Mouse (Mus musculus): ENCODE measurements around the gene Olfr170.
"Not testable (repeated sequence)": the region's sequence is repeated elsewhere in the genome, so short reads cannot be mapped to it uniquely, and the experiment has no call there.

Olfr170 gene

DNA sequence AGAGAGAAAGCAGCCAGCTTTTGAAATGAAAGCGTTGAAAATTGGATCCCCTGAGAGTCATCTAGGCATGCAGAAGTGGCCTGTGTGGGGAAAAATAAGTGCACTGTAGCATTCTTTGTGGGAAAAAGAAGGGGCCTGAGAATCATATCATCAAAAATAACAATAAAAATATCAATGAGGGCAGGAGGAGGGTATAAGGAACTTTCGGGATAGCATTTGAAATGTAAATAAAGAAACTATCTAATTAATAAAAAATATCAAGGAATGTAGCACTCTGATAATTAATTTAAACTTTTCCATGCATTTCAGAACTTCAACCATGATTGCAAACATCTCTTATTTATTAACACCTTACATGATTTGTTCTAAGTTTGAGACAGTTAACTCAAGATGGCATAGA, at the start of gene Olfr170:
TSS of gene Olfr170 (minus strand) at position 101 of the 400 bp plus-strand sequence.
- not testable (repeated sequence) for DNase-seq (ENCODE audit: low spot score in 2 of 2)

DNA sequence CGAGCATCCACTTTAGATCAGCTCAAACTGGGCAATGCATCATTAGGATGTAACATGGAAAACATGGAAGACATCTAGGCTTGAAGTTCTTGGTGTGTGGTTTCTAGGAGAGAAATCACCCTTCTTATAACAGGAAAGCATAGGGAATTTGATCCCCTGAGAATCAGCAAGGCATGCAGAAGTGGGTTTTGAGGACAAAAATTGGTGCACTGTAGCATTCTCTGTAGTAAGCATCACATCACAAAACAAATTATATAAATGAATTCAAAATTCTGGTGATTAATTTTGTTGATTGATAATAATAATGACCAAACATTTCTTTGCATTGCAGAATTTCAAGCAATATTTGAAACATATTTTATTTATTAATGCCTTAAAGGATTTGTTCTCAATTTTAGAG, 18.1 kb upstream of the Olfr170 start, which contains the start of gene Olfr171:
TSS of gene Olfr171 (minus strand) at position 101 of the 400 bp plus-strand sequence.
- DNase-seq (ENCODE audit: low spot score in 2 of 2) = no peak

- no peak for DNase-seq (ENCODE audit: low spot score in 2 of 2)
Observed at GRCm38 (mm10) chr16:19603166-19603565, 8.5 kb downstream of the Olfr170 start.

GRCm38 (mm10) chr16:19571709-19572108, 40.0 kb downstream of the Olfr170 start, which contains the start of gene Olfr169:
Gene Olfr169 (minus strand): TSS chr16:19571809.
- not testable (repeated sequence) for DNase-seq (ENCODE audit: low spot score in 2 of 2)
